Mouse (Mus musculus): ENCODE results near the gene Grk4.

Gene Grk4

GRCm38 (mm10) chr5:34659686-34660590 lies at the start of gene Grk4, which contains the start of gene Nop14:
Gene Grk4 (plus strand): TSS chr5:34660379.
Gene Nop14 (minus strand): TSS chr5:34660148.
- DNase-seq (ENCODE audit: low spot score in 2 of 2): peak; percentile 99

- DNase-seq (ENCODE audit: low spot score in 2 of 2): no peak
Observed at GRCm38 (mm10) chr5:34632996-34633395, 27.2 kb upstream of the Grk4 start.

- DNase-seq (ENCODE audit: low spot score in 2 of 2): peak in 1 of 2 experiments; percentile 7
Observed at GRCm38 (mm10) chr5:34633641-34634040, 26.5 kb upstream of the Grk4 start.

DNA sequence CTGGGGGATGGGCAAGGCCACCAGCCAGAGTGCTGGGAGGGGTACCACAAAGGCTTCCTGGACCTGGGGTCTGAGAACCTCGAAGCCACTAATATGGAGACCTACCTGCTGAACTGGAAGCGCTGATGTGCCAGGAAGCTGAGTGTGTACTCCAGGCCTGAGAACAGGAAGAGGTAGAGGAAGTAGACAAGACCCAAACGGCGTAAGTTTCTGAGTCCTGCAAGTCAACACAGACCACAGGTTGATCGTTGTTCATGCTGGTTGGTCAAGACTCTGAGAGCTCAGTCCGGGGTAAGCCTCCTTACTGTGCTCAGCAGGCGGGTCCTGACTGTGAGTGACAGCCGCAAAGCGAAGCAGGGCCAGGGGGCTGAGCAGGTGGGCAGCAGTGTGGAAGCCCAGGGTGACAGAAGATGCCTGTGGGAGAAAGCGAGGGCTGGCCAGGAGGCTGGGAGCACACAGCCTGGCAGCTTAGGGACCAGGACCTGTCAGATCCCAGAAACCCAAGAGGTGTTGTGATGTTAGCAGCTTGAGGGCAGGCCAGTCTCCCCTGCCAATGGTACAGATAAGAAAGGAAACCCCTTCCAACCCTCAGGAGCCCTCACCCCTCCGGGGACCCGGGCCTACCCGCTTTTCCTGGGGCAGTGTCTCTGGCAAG lies 25.3 kb upstream of the Grk4 start:
- DNase-seq (ENCODE audit: low spot score in 2 of 2): no peak

- DNase-seq (ENCODE audit: low spot score in 2 of 2): no peak
Observed at GRCm38 (mm10) chr5:34635665-34636192, 24.4 kb upstream of the Grk4 start.

GRCm38 (mm10) chr5:34636481-34637287 lies 23.5 kb upstream of the Grk4 start, which contains the start of gene Mfsd10:
Gene Mfsd10 (minus strand): TSS chr5:34637212.
- peak; percentile 65 to 73 for DNase-seq (ENCODE audit: low spot score in 2 of 2)

GRCm38 (mm10) chr5:34637591-34638156 lies 22.5 kb upstream of the Grk4 start:
- DNase-seq (ENCODE audit: low spot score in 2 of 2): no peak

GRCm38 (mm10) chr5:34641991-34642390 lies 18.2 kb upstream of the Grk4 start:
- DNase-seq (ENCODE audit: low spot score in 2 of 2): no peak

DNA sequence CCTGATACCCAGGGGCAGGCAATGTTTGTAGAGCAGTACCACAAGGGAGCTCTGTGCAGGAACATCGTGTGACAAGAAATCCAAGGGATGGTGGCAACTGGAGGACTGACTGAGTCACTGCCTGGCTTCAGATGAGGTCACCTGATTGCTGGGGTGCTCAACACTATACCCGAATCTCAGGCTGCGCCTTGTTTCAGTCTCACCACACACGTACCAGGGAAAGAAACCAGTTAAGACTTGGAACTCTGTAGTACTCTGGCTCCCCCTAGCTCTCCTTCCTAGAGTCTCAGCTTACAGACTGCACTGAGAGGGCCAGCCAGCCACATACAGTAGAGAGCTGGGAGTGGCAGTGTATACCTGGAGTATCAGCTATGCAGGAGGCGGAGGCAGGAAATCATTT lies 17.2 kb upstream of the Grk4 start:
- peak in 1 of 2 experiments; percentile 53 for DNase-seq (ENCODE audit: low spot score in 2 of 2)

DNA sequence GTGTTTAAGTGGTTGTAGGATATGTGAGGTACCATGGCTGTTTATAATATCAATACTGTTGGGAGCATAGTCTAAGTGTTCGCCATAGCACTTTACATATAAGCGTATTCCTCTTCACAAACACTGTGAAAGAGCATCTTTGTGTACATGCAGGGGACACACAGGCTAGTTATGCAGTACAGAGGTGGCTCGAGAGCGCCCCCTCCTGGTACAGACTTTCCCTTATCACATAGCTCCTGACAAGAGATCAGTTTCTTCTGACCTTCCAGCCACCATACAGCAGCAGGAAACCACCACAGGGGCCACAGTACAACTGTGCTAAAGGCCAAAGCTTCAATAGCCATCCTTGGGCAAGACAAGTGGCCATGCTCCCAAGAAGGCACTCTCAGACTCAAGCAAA lies 12.6 kb upstream of the Grk4 start:
- peak in 1 of 2 experiments; percentile 74 for DNase-seq (ENCODE audit: low spot score in 2 of 2)

DNA sequence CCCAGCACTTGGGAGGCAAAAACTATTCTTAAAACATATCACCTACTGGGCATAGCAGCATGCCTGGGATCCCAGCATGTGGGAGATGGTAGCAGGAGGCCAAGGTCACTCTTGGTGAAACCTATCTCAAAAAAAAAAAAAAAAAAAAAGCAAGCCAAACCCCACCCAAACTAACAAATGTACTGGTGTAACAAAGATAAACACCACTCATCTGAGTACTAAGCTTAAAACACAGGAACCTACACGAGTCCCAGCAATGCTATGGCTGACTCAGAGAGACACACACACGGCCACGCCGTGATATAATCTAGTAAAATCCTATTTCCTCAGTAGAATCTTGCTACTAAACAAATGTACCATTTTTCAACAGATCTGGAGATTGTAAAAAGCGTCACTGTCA lies 7.2 kb upstream of the Grk4 start:
- no peak for DNase-seq (ENCODE audit: low spot score in 2 of 2)

GRCm38 (mm10) chr5:34654881-34655280 lies 5.3 kb upstream of the Grk4 start:
- DNase-seq (ENCODE audit: low spot score in 2 of 2): no peak

- no peak for DNase-seq (ENCODE audit: low spot score in 2 of 2)
Observed at GRCm38 (mm10) chr5:34657556-34657955, 2.6 kb upstream of the Grk4 start.

- DNase-seq (ENCODE audit: low spot score in 2 of 2): no peak
Observed at GRCm38 (mm10) chr5:34660591-34661130, 482 bp downstream of the Grk4 start.

DNA sequence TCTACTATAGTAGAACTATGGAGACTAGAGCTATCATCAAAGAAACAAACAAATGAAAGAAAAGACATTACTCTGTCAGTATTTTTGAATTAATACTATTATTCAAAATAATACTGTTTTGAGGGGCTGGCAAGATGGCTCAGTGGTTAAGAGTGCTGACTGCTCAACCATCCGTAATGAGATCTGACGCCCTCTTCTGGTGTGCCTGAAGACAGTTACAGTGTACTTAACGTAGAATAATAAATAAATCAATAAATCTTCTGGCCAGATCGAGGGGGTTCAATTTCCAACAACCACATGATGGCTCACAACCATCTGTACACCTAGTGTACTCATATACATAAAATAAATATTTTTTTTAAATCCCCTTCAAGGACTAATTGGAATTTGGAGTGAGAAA lies 1.7 kb downstream of the Grk4 start:
- no peak for DNase-seq (ENCODE audit: low spot score in 2 of 2)

DNA sequence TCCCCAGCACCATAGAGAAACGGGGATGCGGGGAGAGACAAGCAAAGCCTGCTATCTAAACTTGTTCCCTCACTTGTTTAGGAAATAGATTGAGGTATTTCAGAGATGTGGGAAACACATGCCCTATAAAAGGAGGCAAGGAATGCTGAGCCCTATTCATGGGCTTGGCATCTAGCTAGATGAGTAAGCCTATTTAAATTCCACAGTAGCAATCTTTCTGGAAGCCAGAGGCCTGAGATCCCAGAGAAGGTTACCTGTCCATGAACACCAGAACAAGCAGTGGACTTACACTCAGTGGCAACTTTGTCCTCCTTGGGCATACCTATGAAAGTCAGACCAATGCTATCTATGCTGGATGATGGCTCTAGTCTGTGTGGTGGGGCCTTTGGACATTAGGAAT lies 3.1 kb downstream of the Grk4 start:
- DNase-seq (ENCODE audit: low spot score in 2 of 2): no peak

DNA sequence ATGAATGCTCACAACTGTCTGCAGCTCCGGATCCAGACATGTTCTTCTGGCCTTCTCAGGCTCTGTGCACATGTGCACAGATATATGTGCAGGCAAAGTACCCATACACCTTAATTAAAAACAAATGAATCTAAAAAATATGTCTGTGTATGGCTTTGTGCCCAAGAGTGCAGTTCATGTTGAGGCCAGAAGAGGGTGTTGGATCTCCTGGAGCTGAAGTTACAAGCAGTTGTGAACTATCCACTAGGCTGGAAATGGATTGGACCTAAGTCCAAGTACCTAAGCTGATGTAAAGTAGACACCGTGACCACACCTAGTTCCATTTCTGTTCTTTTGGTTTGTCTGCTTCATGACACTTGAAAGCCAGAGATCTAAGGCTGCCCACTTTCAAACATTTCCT lies 9.3 kb downstream of the Grk4 start:
- DNase-seq (ENCODE audit: low spot score in 2 of 2): no peak

DNA sequence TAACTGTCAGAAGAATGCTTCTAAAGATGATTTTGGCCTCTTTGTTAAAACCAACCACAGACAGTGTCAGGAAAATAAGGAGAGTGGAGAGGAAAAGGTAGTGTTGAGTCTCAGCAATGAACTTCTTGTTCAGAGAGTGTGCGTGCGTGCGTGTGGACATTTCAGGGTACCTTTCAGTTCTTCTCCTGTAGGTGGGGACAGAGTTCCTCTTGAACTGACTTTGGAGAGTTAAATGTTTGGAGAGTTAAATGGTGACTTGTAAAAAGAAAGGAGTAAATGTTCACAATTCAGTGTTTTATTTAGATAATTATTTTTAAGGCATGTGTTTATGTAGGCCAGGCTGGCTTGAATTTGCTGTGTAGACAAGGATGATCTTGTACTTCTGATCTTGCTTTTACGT lies 10.1 kb downstream of the Grk4 start:
- no peak for DNase-seq (ENCODE audit: low spot score in 2 of 2)

GRCm38 (mm10) chr5:34689868-34690267 lies 29.7 kb downstream of the Grk4 start:
- DNase-seq (ENCODE audit: low spot score in 2 of 2): no peak

DNA sequence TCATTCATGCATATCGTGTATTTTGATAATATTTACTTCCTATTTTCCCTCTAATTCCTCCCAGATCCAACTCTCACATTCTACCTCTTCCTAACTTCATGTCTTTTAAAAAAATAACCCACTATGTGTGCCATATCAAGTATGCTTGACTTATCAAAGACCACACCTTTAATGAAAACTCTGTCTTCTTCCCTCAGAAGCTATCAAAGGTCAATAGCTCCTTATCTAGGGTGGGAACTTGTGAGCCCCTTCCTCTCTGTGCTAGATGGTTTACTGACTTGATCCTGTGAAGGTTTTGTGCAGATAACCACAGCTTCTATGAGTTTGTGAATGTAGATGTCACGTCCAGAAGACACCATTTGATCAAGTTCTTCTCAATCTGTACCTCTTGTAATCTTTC lies 32.6 kb downstream of the Grk4 start:
- no peak for DNase-seq (ENCODE audit: low spot score in 2 of 2)

DNA sequence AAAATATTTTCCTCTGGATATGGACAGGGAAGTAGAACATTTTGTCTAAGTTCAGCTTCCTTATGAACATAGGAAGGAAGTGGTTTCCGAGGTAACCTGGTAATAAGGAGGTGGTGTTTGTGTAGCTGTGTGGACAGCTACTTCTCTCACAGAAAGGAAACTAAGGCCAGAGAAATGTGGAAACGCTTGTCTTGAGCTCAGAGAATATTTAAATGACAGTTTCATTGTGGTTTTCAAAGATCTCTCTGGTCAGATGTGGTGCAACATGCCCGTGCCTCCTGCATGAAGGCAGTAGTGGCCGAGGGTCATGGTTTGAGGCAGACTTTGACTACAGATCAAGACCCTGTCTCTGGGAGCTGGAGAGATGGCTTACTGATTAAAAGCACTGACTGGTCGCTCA lies 35.3 kb downstream of the Grk4 start:
- DNase-seq (ENCODE audit: low spot score in 2 of 2): no peak

All from thymus, postnatal 10 days (tissue).